In the genomic region with DNA sequence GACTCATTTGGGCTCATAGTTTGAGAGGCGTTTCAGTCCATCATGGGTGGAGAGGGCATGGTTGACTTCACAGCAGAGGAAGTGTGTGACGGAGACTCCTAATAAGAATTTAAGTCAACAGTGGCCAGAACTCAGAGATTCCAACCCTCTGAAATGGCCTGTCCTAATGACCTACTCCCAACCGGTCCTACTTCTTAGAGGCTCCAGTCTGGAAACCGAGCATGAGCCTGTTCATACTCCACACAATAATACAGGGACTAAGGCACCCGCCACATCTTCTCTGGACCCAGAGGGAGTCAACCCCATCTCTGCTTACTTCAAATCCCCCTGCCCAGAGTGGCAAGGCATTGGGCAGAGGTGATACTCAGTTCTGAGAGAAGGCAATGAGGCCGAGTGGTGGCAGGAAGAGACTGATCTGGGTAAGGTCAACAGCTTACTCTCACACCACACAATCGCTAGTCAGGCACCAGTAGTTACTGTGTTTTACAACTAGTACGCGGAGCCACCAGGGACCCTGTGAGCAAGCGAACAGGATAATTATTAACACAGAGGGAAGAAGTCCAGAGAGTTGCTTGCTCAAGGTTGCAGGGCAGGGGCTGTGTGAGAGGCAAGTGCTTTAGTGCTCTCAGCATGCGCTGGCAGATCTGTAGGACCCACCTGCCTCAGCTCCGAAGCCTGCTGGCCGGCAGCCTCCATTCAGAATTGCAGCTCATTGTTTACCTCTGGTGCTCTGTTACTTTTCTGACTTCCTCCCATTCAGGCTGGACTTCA, we compare ENCODE assay signal across 10 mouse cellular contexts. TPM values are rescaled to one million over a fixed set of nuclear protein-coding genes. Genes with fewer than 3 reads are reported as not detected.
DNase-seq lines count a peak whose midpoint lies in the region; ATAC-seq and TF ChIP-seq lines count a peak whose summit lies in the region.
"Had no signal": no experiment of that assay in that cellular context is flagged by ENCODE, and none has a peak within 500 bp of the region (broad histone marks: within the 10 kb centered on the region; RNA-seq: fewer than 3 reads in every experiment).

No protein-coding gene starts in this region.

- peak; percentile 68 for DNase-seq in liver, adult 2 months (ENCODE audit: extremely low read depth, low read depth, low spot score)
- DNase-seq in left cerebral cortex, adult 2 months (ENCODE audit: extremely low spot score in 1 of 2, low spot score in 2 of 2), result no peak
- no peak for DNase-seq in heart, adult 2 months
- no peak for DNase-seq in urinary bladder, postnatal 4 days (ENCODE audit: low spot score in 2 of 2)
- DNase-seq: cerebellum, adult 8-10 months had no signal

- peak overlapping the region; percentile 27; the same call in 1 of the 2 replicates for H3K4me2 ChIP-seq in intestine, postnatal 0 days (replicated peaks; ENCODE audit: low read depth)
- H3K4me2 ChIP-seq in kidney, embryonic 15.5 days, result peak overlapping the region; percentile 16; the same call in 1 of the 2 replicates
- no peak overlapping the region for H3K4me2 ChIP-seq in stomach, embryonic 14.5 days (replicated peaks; ENCODE audit: low read depth, low read length)
- H3K4me2 ChIP-seq: hindbrain, embryonic 15.5 days had no signal

- no peak overlapping the region for H3K4me3 ChIP-seq in intestine, postnatal 0 days (ENCODE audit: low read depth, low read length)
- H3K4me3 ChIP-seq in kidney, embryonic 15.5 days (replicated peaks), result no peak overlapping the region
- H3K4me3 ChIP-seq in liver, adult 2 months (ENCODE audit: insufficient read depth, low read depth, low read length), result no peak overlapping the region
- no peak overlapping the region for H3K4me3 ChIP-seq in stomach, embryonic 14.5 days (ENCODE audit: low read depth, low read length)
- H3K4me3 ChIP-seq in left cerebral cortex, adult 2 months, result no peak overlapping the region
- no peak overlapping the region for H3K4me3 ChIP-seq in heart, adult 2 months
- H3K4me3 ChIP-seq: embryonic facial prominence, embryonic 10.5 days; hindbrain, embryonic 15.5 days had no signal

- no peak for TF ChIP-seq POLR2A in liver, adult 2 months (IDR thresholded peaks at IDR 0.05; ENCODE audit: extremely low read depth, insufficient read depth, low read length)
- TF ChIP-seq POLR2A in heart, adult 2 months (IDR thresholded peaks at IDR 0.05; ENCODE audit: insufficient read depth, low read depth, low read length), result no peak

- no peak for TF ChIP-seq CTCF in intestine, postnatal 0 days (IDR thresholded peaks at IDR 0.05; ENCODE audit: low read depth)
- no peak for TF ChIP-seq CTCF in liver, adult 2 months (IDR thresholded peaks at IDR 0.05; ENCODE audit: low read depth, low read length)
- no peak for TF ChIP-seq CTCF in left cerebral cortex, adult 2 months (IDR thresholded peaks at IDR 0.05)
- TF ChIP-seq CTCF in heart, adult 2 months (IDR thresholded peaks at IDR 0.05), result no peak

- H3K9ac ChIP-seq in intestine, postnatal 0 days (ENCODE audit: low read depth, low read length), result no peak overlapping the region
- no peak overlapping the region for H3K9ac ChIP-seq in kidney, embryonic 15.5 days
- H3K9ac ChIP-seq in liver, adult 2 months (ENCODE audit: low read depth, low read length), result no peak overlapping the region
- no peak overlapping the region for H3K9ac ChIP-seq in stomach, embryonic 14.5 days (replicated peaks; ENCODE audit: low read depth, low read length)
- no peak overlapping the region for H3K9ac ChIP-seq in heart, adult 2 months (ENCODE audit: low read depth, low read length)
- H3K9ac ChIP-seq: hindbrain, embryonic 15.5 days had no signal

- 37% methylated on average over 13 of the region's 13 CpGs for WGBS in intestine, postnatal 0 days
- WGBS in kidney, embryonic 15.5 days, result 36% methylated on average over 13 of the region's 13 CpGs
- WGBS in liver, adult 2 months, result 33% methylated on average over 13 of the region's 13 CpGs
- 50% methylated on average over 13 of the region's 13 CpGs for WGBS in stomach, embryonic 14.5 days
- 79% methylated on average over 13 of the region's 13 CpGs for WGBS in heart, adult 2 months

- H3K79me2 ChIP-seq in liver, adult 2 months (ENCODE audit: control insufficient read depth, insufficient read depth, low read length), result no peaks in the 10 kb centered on the region
- no peaks in the 10 kb centered on the region for H3K79me2 ChIP-seq in heart, adult 2 months (replicated peaks; ENCODE audit: control insufficient read depth, insufficient read depth, low read length)

- peak; percentile 60 for ATAC-seq in intestine, postnatal 0 days
- ATAC-seq in kidney, embryonic 15.5 days (replicated peaks; ENCODE audit: low FRiP score), result peak; percentile 91
- peak; percentile 85 for ATAC-seq in stomach, embryonic 14.5 days (ENCODE audit: insufficient number of reproducible peaks, insufficient read depth, low FRiP score, low read depth)

- H3K9me3 ChIP-seq in intestine, postnatal 0 days (ENCODE audit: control insufficient read depth), result no peaks in the 10 kb centered on the region
- no peaks in the 10 kb centered on the region for H3K9me3 ChIP-seq in kidney, embryonic 15.5 days (replicated peaks)
- no peaks in the 10 kb centered on the region for H3K9me3 ChIP-seq in stomach, embryonic 14.5 days (ENCODE audit: control insufficient read depth, low read depth, low read length)
- H3K9me3 ChIP-seq: embryonic facial prominence, embryonic 10.5 days; hindbrain, embryonic 15.5 days had no signal

- intact Hi-C loops in left cerebral cortex, adult 2 months (cut with DNase I), result no loop called here
- intact Hi-C loops in heart, adult 2 months (cut with DNase I), result no loop called here

- TF ChIP-seq EP300 in heart, adult 2 months (IDR thresholded peaks at IDR 0.05; ENCODE audit: insufficient read depth, low read depth, low read length), result no peak

- no peaks in the 10 kb centered on the region for H3K4me1 ChIP-seq in intestine, postnatal 0 days (replicated peaks; ENCODE audit: control insufficient read depth, insufficient read depth, low read length)
- peaks cover 25% of the 10 kb centered on the region for H3K4me1 ChIP-seq in kidney, embryonic 15.5 days
- H3K4me1 ChIP-seq in liver, adult 2 months (ENCODE audit: control insufficient read depth, insufficient read depth, low read length), result peaks cover 5% of the 10 kb centered on the region
- H3K4me1 ChIP-seq in stomach, embryonic 14.5 days (ENCODE audit: control insufficient read depth, insufficient read depth, low read length), result 0 out of 2 replicates have a peak, but pooled peaks cover 2% of the 10 kb centered on the region
- H3K4me1 ChIP-seq in heart, adult 2 months (ENCODE audit: control insufficient read depth, insufficient read depth, low read length), result no peaks in the 10 kb centered on the region; the same call in 1 of the 2 replicates

- no peak overlapping the region for H3K27ac ChIP-seq in intestine, postnatal 0 days (ENCODE audit: low read depth, low read length)
- peak overlapping the region; percentile 87 for H3K27ac ChIP-seq in kidney, embryonic 15.5 days
- H3K27ac ChIP-seq in liver, adult 2 months (replicated peaks; ENCODE audit: insufficient read depth, low read depth, low read length), result no peak overlapping the region
- no peak overlapping the region; the same call in 1 of the 2 replicates for H3K27ac ChIP-seq in stomach, embryonic 14.5 days (ENCODE audit: low read length)
- H3K27ac ChIP-seq in left cerebral cortex, adult 2 months, result no peak overlapping the region
- H3K27ac ChIP-seq in heart, adult 2 months, result no peak overlapping the region
- H3K27ac ChIP-seq: embryonic facial prominence, embryonic 10.5 days; hindbrain, embryonic 15.5 days had no signal

- H3K27me3 ChIP-seq in intestine, postnatal 0 days (replicated peaks; ENCODE audit: control insufficient read depth, insufficient read depth, low read length), result no peaks in the 10 kb centered on the region
- H3K27me3 ChIP-seq in kidney, embryonic 15.5 days, result no peaks in the 10 kb centered on the region
- no peaks in the 10 kb centered on the region for H3K27me3 ChIP-seq in liver, adult 2 months (ENCODE audit: control insufficient read depth, insufficient read depth, low read length)
- no peaks in the 10 kb centered on the region for H3K27me3 ChIP-seq in stomach, embryonic 14.5 days (ENCODE audit: control insufficient read depth, insufficient read depth, low read length)
- H3K27me3 ChIP-seq in heart, adult 2 months (ENCODE audit: control insufficient read depth, insufficient read depth, low read length), result no peaks in the 10 kb centered on the region
- H3K27me3 ChIP-seq: hindbrain, embryonic 15.5 days had no signal

- no peaks in the 10 kb centered on the region for H3K36me3 ChIP-seq in intestine, postnatal 0 days (ENCODE audit: control insufficient read depth, insufficient read depth)
- H3K36me3 ChIP-seq in kidney, embryonic 15.5 days, result no peaks in the 10 kb centered on the region
- no peaks in the 10 kb centered on the region for H3K36me3 ChIP-seq in liver, adult 2 months (ENCODE audit: control insufficient read depth, insufficient read depth, low read length)
- H3K36me3 ChIP-seq in stomach, embryonic 14.5 days (ENCODE audit: control insufficient read depth, insufficient read depth, low read length), result no peaks in the 10 kb centered on the region
- H3K36me3 ChIP-seq in heart, adult 2 months (ENCODE audit: control insufficient read depth, insufficient read depth, low read length), result no peaks in the 10 kb centered on the region
- H3K36me3 ChIP-seq: embryonic facial prominence, embryonic 10.5 days; hindbrain, embryonic 15.5 days had no signal

RNA-seq across cellular contexts. Expression of a gene that starts 14.0 kb away (rescaled TPM):
- polyA plus RNA-seq in intestine, postnatal 0 days (2015; fragmentation: Nextera tagmentation; extraction: Ambion mirVana), result 8.7 and 9.5 TPM in 2 replicates
- polyA plus RNA-seq in kidney, embryonic 15.5 days (2015; fragmentation: Nextera tagmentation; extraction: Ambion mirVana), result 18.5 and 19.6 TPM in 2 replicates
- total RNA-seq in liver, adult 2 months (2014; rRNA removed), result 5.7 and 10.7 TPM in 2 replicates
- polyA plus RNA-seq in liver, adult 2 months (2012; rRNA removed), result 7.2 and 14.1 TPM in 2 replicates
- 26.6 and 31.3 TPM in 2 replicates for polyA plus RNA-seq in stomach, embryonic 14.5 days (2014; fragmentation: Nextera tagmentation; extraction: Ambion mirVana)
- 10 to 100 TPM; 12.9 to 13.2 TPM for total RNA-seq in left cerebral cortex, adult 2 months (2021)
- total RNA-seq in heart, adult 2 months (2021), result 10 to 100 TPM; 33.6 to 34.1 TPM
- 49.9 and 75.4 TPM in 2 replicates for polyA plus RNA-seq in heart, adult 2 months (2012; rRNA removed)
